Mouse (Mus musculus): Measurements from ENCODE around the gene Gimap4. TPM values are rescaled to one million over a fixed set of nuclear protein-coding genes. Genes with fewer than 3 reads are reported as not detected.
A peak's percentile ranks its signal among the peaks of the same experiment; 100 is the strongest.

Gene Gimap4
- 33.0 and 34.3 TPM in 2 replicates for polyA plus RNA-seq (2015; fragmentation: Nextera tagmentation; extraction: Ambion mirVana)

DNA sequence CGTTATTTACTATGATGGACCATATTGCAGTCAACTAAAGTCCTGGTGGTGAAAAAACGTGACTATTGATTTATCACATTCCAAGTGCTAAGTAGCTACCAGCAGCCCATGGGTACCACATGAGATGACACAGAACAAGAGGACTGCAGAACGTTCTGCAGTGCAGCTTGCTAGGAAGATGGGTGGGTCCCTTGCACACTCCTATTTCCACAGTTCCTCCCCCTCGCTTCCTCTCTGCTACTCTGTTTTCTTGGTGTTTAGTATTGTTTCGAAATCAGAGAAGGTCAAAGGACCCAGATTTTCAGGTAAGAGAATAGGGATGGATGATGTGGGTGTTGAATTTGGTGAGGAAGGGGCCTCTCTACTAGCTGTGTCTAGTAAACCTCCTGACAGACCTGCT lies at the start of gene Gimap4:
Gene Gimap4, plus strand, starts transcription at position 231 of the 400 bp plus-strand sequence.
- DNase-seq (ENCODE audit: low spot score) = no peak

DNA sequence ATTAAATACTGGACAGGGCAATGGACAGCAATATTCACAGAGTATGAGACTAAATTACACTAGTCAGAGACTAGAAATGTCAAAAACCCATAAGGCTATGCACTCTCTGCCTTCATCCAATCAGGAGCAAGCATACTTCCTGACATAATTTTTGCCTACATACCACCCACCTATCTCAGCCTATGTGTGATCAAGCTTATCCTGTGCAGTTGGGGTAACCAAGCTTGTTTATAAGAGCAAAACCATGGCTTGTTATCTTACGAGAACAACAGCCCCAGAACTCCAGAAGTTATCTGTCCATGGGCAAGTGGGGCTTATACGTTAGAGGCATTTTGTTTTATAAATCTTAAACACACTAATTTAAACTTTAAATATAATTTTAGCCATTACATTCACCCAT lies 49.2 kb upstream of the Gimap4 start:
- no peak for DNase-seq (ENCODE audit: low spot score)

DNA sequence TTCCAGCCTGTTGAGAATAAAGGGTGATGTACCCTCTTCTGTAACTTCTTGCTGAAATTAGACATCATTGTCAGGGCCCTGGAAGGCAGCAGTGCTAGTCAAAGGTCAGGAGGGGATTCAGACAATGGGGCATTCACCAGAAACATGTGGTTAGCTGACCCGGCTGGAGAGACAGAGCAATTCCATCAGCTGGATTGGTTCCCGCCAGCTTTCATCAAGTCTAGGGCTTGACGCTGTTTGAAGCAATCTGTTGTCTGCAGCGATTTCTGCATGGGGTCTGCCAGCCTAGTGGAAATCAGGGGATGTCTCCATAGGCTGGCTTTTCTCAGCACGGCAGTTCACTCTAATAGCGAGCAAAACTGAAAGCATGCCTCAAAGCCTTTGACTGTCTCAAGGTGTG lies 47.8 kb upstream of the Gimap4 start:
- no peak for DNase-seq (ENCODE audit: low spot score)

DNA sequence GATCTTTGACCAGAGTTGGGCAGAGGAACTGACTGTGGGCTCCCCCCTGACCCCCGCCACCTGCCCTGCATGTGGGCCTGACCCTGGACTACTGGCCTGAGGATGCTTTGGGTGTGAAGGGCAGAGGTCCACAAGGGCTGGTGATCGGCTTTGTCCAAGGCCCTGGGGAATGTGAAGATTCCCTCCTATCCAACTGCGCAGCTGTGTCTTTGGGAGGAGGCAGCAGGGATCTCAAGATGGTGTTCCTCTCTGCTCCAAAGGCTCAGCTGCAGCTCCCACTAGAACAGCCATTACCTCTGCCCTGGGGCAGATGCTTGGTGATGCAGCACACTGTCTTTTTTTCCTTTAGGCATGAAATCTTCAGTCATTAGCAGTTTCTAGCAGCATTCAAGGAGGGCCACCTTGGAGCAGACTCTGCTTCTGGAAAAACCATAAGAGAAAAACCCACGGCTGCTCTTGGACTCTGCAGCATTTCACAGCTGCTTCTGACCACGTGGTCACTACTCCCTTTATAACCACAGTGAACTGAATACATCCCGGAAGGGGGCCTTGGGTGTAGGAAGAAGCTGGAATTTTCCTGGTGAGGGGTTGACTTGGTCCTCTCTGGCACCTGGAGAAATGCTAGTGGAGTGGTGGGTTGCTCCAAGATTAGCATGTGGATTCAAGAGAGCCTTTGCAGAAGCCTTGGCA lies 46.4 kb upstream of the Gimap4 start:
- no peak for DNase-seq (ENCODE audit: low spot score)

DNA sequence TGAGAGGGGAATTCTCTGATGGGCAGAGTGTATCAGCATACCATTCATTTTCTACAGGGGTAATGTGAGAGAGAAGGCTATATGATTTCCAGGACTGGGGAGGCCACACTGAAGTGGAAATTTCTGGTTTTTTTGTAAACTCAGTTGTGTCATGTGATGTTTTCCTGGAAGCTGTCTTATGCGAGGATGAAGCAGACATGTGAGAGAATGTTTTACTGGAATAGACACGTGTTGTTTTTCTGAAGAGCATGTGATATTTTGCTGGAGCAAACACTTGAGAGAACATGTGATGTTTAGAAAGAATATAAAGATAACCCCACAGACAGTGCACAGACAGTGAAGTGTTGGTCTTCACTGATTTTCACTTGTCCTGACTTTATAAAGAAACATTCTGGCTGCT lies 45.8 kb upstream of the Gimap4 start:
- DNase-seq (ENCODE audit: low spot score) = no peak

DNA sequence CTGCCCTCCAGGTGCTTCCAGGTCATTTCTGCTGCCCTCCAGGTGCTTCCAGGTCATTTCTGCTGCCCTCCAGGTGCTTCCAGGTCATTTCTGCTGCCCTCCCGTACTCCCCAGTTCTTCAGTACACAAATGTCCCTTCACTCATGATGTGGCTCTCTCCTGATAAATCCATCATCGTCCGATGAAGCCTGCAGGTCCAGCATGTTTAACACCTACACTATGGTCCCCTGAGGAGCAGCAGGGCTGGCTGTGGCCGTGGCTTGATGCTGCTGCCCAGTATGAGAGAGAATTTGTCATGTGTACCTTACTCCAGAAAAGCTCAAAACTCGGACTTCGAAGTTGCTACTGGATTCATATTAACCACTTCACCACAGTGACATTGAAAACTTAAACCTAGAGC lies 43.0 kb upstream of the Gimap4 start:
- DNase-seq (ENCODE audit: low spot score) = no peak

DNA sequence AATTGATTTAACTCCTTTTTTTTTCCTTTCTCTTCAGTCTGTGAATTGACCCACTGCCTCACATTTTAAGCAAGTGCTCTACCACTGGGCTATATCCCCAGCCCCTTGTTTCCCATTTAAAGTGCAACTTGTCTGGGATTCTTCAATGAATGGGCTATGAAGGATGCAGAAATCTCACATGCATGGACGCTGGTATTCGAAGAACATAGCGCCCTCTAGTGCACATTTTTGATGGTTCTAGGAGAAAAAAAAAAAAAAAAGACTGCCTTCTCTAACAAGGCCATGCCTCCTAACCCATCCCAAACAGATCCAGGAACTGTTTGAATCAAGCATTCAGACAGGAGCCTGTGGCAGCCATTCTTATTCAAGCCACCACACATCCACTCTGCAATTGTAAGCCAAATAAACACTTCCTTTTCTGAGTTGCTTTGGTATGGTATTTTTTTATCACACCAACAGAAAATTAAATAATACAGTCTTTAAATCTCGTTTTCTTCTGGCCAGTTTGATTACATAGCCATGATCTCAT lies 41.5 kb upstream of the Gimap4 start:
- peak; percentile 68 for DNase-seq (ENCODE audit: low spot score)

DNA sequence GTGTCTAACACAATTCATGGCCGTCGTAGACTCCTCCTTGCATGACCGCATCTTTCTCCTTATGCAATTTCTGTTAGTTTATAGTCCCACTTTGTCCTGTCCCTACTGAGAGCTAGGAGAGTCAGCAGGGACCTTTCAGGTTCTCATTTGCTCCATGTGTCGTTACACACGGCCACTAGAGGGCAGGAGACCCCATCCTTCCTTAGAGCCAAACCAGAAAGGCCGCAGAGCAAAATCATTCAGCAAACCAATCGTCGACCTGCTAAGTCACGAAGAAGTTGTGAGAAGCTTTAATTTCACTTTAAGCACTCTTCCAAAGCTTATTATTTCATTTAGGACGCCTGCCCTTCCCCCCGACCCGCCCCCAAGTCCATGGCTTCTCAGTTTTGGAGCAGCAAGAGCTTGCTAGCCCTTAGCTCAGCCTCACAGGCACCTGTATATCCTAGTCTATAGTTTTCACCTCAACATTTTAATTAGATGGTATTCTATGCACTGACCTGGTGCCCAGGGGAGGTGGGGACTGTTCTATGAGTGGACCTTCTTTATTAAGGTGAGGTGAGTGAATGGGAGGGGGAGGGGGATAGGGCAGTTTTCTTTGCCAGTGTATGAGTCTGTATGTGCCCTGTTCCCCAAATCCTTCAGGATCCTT lies 38.6 kb upstream of the Gimap4 start:
- DNase-seq (ENCODE audit: low spot score) = peak; percentile 86

DNA sequence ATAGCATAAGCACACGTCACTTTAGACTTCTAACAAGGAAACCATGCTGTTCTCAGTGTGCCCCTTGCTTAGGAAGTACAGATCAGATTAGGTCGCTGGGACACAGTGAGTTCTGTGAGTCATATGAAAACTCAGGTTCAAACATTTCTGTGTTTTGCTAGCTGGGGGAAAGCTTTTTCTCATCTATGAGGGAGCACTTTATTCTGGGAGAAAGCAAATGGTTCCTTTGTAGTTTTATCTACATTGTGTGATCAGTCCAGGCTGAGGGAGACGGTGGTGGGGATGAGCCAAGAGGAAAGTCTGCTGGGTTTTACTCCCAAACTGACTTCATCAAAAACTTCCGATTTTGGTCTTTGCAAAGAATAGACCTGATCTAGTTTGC lies 38.0 kb upstream of the Gimap4 start:
- no peak for DNase-seq (ENCODE audit: low spot score)

DNA sequence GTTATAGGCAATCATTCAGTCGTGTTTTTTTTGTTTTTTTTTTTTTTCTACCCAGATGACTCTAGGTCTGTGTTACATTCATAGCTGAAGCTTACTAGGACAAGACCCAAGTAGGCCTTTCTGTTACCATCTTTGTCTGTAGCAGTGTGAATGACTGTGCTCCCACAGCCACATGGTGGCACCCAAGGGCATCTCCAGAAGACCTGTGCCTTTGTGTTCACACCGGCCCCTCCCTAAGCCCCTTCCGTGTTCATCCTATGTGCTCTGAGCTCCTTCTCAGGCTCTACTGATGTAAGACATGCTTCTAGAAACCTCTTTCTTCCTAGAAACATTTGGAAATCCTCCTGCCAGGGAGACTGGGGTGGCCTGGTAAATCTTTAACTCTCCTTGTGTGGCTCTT lies 37.4 kb upstream of the Gimap4 start, which contains the start of gene Gimap8:
Gene Gimap8, plus strand, starts transcription at position 240 of the 400 bp plus-strand sequence.
- peak; percentile 92 for DNase-seq (ENCODE audit: low spot score)

DNA sequence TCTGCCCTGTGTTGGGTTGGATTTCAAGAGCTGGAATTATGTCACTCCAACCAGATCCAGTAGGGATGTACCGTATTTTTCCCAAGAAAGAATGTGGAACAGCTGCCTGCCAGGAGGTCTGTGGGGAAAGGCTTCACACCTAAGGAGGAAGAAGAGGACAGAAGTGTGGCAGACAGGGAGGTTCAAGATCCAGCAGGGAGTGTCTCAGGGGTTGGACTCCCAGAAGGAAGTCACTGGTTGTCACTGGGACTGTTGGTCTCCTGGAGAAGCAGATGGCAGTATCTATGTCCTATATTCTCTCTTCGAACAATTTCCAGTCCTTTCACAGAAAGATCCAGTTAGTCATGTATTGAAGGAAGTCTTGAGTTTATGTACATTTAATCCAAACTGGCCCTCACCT lies 36.7 kb upstream of the Gimap4 start:
- DNase-seq (ENCODE audit: low spot score) = no peak

DNA sequence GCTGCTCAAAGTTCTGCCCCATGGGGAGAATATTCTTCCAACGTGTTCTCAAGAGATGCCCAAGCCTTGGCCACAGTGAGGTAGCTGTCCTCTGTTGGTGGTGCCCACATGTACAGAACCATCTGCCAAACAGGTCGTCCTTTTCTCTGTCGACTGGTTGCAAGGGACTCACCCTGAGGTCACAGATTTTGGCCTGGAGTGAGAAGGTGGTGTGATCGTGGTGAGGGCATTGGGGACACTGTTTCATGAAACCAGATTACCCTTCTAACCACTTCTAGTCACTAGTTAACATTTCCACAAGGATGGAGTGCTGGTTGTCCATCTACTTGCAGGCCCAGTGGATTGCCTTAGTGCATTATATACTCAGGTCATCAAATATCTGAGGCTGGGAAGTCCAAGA lies 35.6 kb upstream of the Gimap4 start:
- no peak for DNase-seq (ENCODE audit: low spot score)

DNA sequence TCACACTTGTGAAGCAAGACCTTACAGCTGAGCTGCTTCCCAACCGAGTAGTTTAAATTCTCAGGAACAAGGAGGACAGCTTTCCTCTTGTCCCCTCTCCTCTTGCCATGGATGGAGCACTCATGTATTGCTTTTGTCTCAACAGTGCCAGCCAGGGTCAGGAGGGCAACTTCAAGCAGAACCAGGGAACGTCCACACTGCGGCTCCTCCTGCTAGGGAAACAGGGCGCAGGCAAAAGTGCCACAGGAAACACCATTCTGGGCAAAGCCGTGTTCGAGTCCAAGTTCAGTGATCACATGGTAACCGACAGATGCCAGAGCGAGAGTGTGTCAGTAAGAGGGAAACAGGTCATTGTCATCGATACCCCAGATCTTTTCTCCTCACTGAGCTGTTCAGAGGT lies 34.3 kb upstream of the Gimap4 start:
- no peak for DNase-seq (ENCODE audit: low spot score)

DNA sequence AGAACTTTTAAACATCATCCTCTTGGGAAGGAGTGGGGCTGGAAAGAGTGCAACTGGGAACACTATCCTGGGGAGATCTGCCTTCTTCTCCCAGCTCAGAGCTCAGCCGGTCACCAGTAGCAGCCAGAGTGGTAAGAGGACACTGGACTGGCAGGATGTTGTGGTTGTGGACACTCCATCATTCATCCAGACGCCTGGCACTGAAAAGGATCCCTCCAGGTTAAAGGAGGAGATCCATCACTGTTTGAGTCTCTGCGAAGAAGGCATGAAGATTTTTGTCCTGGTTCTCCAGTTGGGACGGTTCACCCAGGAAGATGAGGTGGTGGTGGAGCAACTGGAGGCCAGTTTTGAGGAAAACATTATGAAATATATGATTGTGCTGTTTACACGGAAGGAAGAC lies 25.6 kb upstream of the Gimap4 start:
- no peak for DNase-seq (ENCODE audit: low spot score)

DNA sequence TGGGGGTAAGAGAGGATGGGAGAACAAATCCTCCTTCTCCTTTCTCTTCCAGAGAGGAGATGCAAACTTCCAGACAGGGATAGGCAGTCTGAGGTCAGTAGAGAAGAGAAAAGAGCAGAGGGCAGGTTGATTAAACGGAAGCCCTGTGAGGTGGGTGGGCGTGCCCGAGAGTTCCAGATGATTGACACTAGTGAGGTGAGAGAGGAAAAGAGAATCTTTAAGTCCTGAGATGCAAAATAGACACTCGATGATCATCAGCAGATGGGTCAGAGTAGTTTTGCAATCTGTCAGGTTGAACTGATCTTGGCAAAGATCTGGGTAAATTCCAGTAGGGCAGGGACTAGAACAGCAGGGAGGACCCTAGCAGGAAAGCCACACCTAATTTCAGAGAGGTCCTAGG lies 19.6 kb upstream of the Gimap4 start:
- DNase-seq (ENCODE audit: low spot score) = no peak

DNA sequence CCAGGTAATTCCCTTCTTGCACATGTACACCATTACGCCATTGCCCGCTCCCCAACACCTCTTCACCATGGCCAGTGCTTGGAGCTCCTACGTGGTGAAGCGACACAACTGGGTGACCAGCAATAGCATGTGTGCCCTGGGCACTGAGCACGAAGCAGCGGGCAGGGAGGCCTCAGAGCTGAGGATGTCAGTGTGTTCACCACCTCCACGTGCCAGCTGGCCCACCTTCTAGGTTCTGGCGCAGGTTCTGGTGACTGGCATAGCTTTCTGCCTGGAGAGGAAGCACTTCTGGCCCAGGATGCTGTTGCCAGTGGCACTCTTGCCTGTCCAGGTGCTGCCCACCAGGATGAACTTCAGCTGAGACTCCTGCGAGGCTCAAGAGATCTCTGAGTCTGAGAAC lies 18.9 kb upstream of the Gimap4 start:
- no peak for DNase-seq (ENCODE audit: low spot score)

DNA sequence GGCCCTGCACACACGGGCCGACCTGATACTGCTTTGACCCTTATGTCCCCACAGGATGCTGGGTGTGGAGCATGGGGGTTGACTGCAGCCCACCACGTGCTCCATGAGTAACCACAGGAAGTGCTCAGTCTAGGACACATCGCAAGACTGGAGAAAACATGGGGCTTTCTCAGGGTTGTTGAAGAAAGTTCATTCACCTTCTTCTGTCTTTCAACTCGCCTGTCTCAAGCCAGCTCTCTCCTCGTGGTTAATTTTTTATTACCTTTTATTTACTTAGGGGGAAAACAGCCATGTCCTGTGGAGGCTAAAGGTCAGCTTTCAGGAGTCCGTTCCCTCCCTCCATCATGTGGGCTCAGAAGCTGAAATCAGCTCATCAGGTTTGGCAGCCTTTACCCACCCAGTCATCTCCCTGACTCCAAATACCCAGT lies 18.2 kb upstream of the Gimap4 start:
- no peak for DNase-seq (ENCODE audit: low spot score)

DNA sequence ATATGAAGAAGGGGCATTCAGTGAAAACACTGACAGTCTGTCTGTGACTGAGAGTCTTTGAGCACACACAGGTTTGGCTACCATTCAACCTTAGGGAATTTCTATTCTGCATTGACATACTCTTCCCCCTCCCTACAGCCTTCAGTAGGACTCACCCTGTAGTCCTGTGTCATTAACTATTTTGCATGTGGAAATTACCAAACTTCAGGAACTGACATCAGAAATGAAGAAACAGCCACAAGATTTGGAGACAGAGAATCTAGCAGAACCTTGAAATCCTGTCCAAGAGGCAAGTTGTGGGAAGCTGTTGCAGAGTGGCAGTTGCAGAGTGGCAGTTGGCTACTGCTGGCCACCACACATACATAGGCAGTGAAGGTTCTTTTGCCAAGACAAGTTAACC lies 16.3 kb upstream of the Gimap4 start:
- DNase-seq (ENCODE audit: low spot score) = no peak

DNA sequence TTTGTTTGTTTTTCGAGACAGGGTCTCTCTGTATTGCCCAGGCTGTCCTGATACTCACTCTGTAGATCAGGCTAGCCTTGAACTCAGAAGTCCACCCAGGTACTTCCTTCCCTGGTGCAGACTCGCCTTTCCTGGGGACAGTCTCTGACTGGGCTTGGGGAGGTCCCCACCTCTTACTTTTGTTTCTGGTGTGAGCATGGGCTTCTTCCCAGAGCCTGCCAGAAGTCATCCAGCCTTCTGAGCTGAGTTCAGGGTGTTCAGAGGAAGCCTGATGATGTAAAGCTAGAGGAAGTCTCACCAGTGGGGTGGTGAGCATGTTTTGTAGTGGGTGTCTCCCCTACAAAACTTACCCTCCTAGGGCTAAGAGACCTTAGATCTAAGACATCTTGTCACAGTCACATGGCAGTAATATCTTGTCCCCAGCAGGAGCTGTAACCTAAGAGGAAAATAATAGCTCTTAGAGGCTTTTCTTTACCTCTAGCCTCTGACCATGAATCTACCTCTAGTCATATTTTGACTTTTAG lies 14.8 kb upstream of the Gimap4 start:
- DNase-seq (ENCODE audit: low spot score) = no peak

DNA sequence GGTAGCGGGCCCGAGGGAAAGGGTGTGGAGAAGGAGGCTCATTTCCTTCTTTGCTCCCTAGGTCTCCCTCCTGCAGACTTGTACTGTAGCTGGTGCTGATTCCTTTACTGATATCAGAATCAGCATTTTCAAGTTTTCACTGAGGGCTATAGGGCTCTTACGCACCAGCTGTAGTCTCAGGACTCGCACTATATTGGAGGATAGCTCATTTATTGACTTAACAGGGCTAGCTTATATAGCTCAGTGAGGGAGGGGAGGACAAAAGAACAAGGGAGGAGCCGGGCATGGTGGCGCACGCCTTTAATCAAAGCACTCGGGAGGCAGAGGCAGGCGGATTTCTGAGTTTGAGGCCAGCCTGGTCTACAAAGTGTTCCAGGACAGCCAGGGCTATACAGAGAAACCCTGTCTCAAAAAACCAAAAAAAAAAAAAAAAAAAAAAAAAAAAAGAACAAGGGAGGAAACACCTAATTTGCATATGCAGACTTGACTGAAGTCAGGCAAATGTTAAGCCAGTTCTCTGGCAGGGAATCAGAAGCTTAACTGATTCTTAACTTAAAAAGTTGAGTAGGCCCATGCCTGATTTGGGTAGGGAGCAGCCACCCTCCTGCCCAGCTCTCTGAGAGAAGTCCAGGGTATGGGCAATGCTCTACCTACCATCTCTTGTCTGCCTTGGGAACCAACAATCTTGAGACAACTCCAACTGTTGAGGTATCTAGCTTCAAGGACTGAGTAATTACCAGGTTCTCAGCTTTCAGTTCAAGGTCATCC lies 9.9 kb upstream of the Gimap4 start:
- peak; percentile 41 for DNase-seq (ENCODE audit: low spot score)

DNA sequence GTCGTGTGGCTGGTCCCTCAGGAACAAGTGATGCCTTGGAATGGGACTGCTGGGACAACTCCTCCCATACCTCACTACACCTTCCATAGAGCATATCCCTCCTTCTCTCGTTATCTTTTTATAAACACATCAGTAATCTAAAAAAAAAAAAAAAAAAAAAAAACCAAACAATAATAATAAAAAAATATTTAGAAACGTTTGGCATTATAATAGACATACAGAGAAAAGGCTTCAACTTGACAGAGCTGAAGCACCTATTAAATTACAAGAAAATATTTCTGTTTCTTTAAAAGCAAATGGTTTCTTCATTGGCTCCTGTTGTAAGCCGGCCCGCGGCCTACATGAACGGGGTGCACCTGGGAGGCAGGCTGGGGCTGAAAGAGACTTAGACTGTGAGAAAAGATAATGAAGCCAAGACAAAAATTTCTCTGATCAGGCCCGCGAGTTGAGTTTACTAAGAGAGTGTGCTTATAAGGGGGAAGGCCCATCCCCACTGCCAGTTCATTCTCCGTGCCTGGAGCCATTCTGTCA lies 8.9 kb upstream of the Gimap4 start:
- DNase-seq (ENCODE audit: low spot score) = no peak

Data from thymus, postnatal 0 days (tissue).